Mouse (Mus musculus) urinary bladder, postnatal 36 days (tissue): ENCODE results near the gene Utp4.
"Not testable (repeated sequence)": the region's sequence is repeated elsewhere in the genome, so short reads cannot be mapped to it uniquely, and the experiment has no call there.

Source experiments
- DNase-seq, 2 experiments: peaks; one replicate each; pipeline ENCODE4 v3.0.0; 2022; ENCODE audit warnings: low spot score in 2 of 2, mixed read lengths in 1 of 2

Gene Utp4

GRCm38 (mm10) chr8:106905727-106906480, 12.5 kb downstream of the Utp4 start:
- peak; percentile 60 to 74 for DNase-seq

GRCm38 (mm10) chr8:106906635-106907034, 13.2 kb downstream of the Utp4 start:
- DNase-seq = no peak

- no peak for DNase-seq
These were observed 14.0 kb downstream of the Utp4 start for GRCm38 (mm10) chr8:106907450-106907849.

- no peak for DNase-seq
These were observed 14.9 kb downstream of the Utp4 start for GRCm38 (mm10) chr8:106908291-106908690.

- DNase-seq = no peak
These were observed 20.2 kb downstream of the Utp4 start for GRCm38 (mm10) chr8:106913631-106914030.

- no peak for DNase-seq
These were observed 26.4 kb downstream of the Utp4 start for GRCm38 (mm10) chr8:106919721-106920394.

- no peak for DNase-seq
These were observed 26.9 kb downstream of the Utp4 start for GRCm38 (mm10) chr8:106920395-106920741.

GRCm38 (mm10) chr8:106924057-106924456, 30.6 kb downstream of the Utp4 start:
- no peak for DNase-seq

GRCm38 (mm10) chr8:106924904-106925349, 31.5 kb downstream of the Utp4 start:
- peak in 1 of 2 experiments; percentile 27 for DNase-seq

- DNase-seq = no peak
These were observed 32.0 kb downstream of the Utp4 start for GRCm38 (mm10) chr8:106925446-106925845.

- no peak for DNase-seq
These were observed 33.8 kb downstream of the Utp4 start for GRCm38 (mm10) chr8:106927247-106927646.

GRCm38 (mm10) chr8:106928182-106928581, 34.7 kb downstream of the Utp4 start:
- not testable (repeated sequence) for DNase-seq

GRCm38 (mm10) chr8:106929155-106929913, 35.9 kb downstream of the Utp4 start:
- peak; percentile 36 to 66 for DNase-seq

- DNase-seq = no peak
These were observed 36.5 kb downstream of the Utp4 start for GRCm38 (mm10) chr8:106929921-106930320.

GRCm38 (mm10) chr8:106932376-106933065, 39.1 kb downstream of the Utp4 start:
- peak in 1 of 2 experiments; percentile 23 for DNase-seq

GRCm38 (mm10) chr8:106933506-106934143, 40.2 kb downstream of the Utp4 start:
- DNase-seq = no peak

GRCm38 (mm10) chr8:106934226-106934977, 41.0 kb downstream of the Utp4 start:
- DNase-seq = no peak

GRCm38 (mm10) chr8:106935324-106935869, 42.0 kb downstream of the Utp4 start, which contains the start of gene Sntb2:
Gene Sntb2 (plus strand): TSS chr8:106935750.
- peak; percentile 91 for DNase-seq

GRCm38 (mm10) chr8:106935899-106936477, 42.6 kb downstream of the Utp4 start:
- DNase-seq = peak; percentile 45 to 47
